Mouse (Mus musculus): ENCODE measurements at regions not wholly inside any gene's neighbourhood (a gene's known extent, or its start where the extent isn't known, plus 50 kb on each side); places are given as distances from the start of the nearest gene placed in this dataset.

GRCm38 (mm10) chr1:193517968-193518367 is 147.9 kb upstream of the Camk1g start:
- Histone ChIP-seq H3K4me2 (replicated peaks) (no peak overlapping the region), H3K4me1 (replicated peaks) (peaks cover 15% of the 10 kb centered on the region), H3K9me3 (no peaks in the 10 kb centered on the region), H3K27ac (no peak overlapping the region), H3K9ac (no peak overlapping the region; the same call in 1 of the 2 replicates), H3K27me3 (replicated peaks) (no peaks in the 10 kb centered on the region), H3K4me3 (replicated peaks) (no peak overlapping the region), H3K36me3 (no peaks in the 10 kb centered on the region)
- no peak for ATAC-seq
- WGBS = 54% methylated on average over 4 of the region's 4 CpGs

GRCm38 (mm10) chr1:193517293-193517692 is 147.2 kb upstream of the Camk1g start:
- no peak overlapping the region for H3K9ac ChIP-seq
- ATAC-seq = no peak
- no peak overlapping the region for H3K4me2 ChIP-seq (replicated peaks)
- H3K4me3 ChIP-seq (replicated peaks) = no peak overlapping the region
- H3K27me3 ChIP-seq (replicated peaks) = no peaks in the 10 kb centered on the region
- 29% methylated on average over 2 of the region's 2 CpGs for WGBS
- no peaks in the 10 kb centered on the region for H3K36me3 ChIP-seq
- H3K27ac ChIP-seq = no peak overlapping the region
- peaks cover 17% of the 10 kb centered on the region for H3K4me1 ChIP-seq (replicated peaks)
- no peaks in the 10 kb centered on the region for H3K9me3 ChIP-seq

DNA sequence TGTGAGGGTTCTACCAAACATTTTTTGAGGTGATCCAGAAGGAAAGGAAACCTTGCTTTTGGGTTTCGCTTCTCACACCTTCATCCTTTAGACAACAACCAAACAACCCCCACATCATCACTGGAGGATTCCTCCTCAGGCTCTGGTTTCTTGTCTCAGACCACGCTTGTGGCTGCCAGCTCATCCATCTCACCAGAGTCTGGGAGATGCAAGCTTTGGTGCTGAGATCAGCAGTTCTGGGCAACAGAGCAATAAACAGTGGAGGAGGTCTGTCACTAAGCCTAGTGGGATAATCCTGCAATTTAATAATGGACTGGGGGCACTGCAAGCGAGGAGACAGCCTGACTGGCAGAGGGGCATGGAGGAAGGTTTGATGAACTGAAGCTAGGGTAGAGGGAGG is 146.3 kb upstream of the Camk1g start:
- WGBS = 52% methylated on average over 3 of the region's 3 CpGs
- Histone ChIP-seq H3K36me3 (no peaks in the 10 kb centered on the region), H3K9me3 (no peaks in the 10 kb centered on the region), H3K27ac (no peak overlapping the region), H3K9ac (no peak overlapping the region), H3K4me3 (replicated peaks) (no peak overlapping the region), H3K4me2 (replicated peaks) (no peak overlapping the region), H3K4me1 (replicated peaks) (peaks cover 16% of the 10 kb centered on the region), H3K27me3 (replicated peaks) (no peaks in the 10 kb centered on the region)
- ATAC-seq = no peak

DNA sequence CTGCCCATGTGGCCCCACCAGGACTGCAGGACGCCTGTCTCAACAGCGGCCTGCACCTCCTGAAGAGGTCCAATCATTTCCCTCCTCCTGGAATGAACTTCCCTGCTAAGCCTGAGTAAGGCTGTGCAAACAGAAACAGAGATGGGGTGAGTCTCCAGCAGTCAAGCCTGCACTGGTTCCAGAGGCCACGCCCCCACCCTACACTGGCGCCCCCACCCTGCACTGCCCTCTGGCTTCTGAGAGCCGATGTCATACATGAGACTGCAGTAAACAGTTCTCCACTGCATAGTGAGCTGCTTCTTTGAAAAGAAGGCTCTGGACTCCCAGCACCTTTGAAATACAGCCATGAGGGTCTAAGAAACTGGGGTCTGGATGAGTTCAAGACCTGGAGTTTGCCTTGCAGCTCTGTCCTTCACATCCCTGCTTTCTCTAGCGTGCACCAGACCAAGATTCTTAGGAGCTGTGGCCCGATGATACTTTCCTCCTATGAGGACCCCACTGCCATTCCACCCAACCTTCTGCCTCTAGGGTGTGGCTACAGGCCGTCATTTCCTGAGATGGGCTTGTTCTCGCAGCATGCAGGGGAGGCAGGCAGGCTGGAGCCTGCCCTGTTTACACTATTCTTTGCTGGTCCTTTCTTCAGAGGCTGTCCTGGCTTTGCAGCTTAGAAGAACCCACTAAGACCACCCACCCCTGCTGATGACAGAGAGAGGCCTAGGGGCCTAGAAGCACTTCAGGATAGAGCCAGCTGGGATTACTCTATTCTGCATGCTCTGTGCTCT is 144.0 kb upstream of the Camk1g start:
- Histone ChIP-seq H3K36me3 (no peaks in the 10 kb centered on the region), H3K4me1 (replicated peaks) (peaks cover 16% of the 10 kb centered on the region), H3K9me3 (no peaks in the 10 kb centered on the region), H3K9ac (no peak overlapping the region), H3K4me3 (replicated peaks) (no peak overlapping the region), H3K27me3 (replicated peaks) (no peaks in the 10 kb centered on the region), H3K27ac (peak overlapping the region; percentile 13; the same call in 1 of the 2 replicates), H3K4me2 (replicated peaks) (no peak overlapping the region)
- WGBS = 17% methylated on average over 9 of the region's 9 CpGs
- ATAC-seq = peak; percentile 74

DNA sequence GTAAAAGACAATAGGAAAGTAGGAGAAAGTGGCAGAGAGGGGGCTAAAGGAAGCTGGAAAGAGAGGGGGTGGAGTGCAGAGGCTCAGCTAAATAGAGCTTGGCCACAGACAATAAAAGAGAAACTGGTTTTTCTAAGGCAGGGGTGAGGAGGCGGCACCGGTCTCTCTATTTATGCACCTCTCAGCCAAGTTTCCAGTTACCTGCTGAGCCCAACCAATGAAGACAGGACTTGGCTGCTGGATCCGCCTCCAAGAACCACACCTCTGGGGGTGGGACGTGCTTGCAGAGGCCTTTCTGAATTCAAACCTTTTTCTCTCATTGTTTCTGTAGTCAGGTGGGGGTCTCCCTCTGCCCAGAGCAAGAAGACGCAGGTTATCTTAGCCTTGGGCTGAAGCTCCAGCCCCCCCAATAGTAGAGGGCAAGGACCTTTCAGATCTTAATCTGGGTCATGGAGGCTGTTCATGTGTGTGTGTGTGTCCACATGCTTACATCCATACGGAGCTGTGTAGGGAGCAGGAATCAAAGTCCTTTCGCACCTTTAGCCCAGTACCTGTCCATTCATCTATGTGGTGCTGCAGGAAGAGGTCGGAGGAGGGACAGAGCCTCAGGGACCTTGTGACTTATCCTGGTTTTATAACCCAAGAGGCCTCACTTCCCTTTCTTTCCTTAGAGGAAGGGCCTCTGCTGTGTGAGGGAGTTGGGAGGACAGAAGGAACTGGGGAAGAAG is 140.1 kb upstream of the Camk1g start:
- Histone ChIP-seq H3K4me3 (replicated peaks) (peak overlapping the region; percentile 22; the same call in 1 of the 2 replicates), H3K36me3 (no peaks in the 10 kb centered on the region), H3K27me3 (replicated peaks) (no peaks in the 10 kb centered on the region), H3K4me2 (replicated peaks) (peak overlapping the region; percentile 48), H3K4me1 (replicated peaks) (peaks cover 23% of the 10 kb centered on the region), H3K9me3 (no peaks in the 10 kb centered on the region), H3K27ac (peak overlapping the region; percentile 57), H3K9ac (no peak overlapping the region)
- 44% methylated on average over 8 of the region's 8 CpGs for WGBS
- peak; percentile 93 for ATAC-seq

GRCm38 (mm10) chr1:193508271-193508670 is 138.2 kb upstream of the Camk1g start:
- no peak for ATAC-seq
- Histone ChIP-seq H3K27ac (0 out of 2 replicates have a peak overlapping the region, but pooled peaks have one; percentile 9), H3K4me2 (replicated peaks) (peak overlapping the region; percentile 48; the same call in 1 of the 2 replicates), H3K9ac (no peak overlapping the region), H3K36me3 (no peaks in the 10 kb centered on the region), H3K27me3 (replicated peaks) (no peaks in the 10 kb centered on the region), H3K4me1 (replicated peaks) (peaks cover 10% of the 10 kb centered on the region; the same call in 1 of the 2 replicates), H3K4me3 (replicated peaks) (no peak overlapping the region), H3K9me3 (no peaks in the 10 kb centered on the region)

- no peaks in the 10 kb centered on the region for H3K9me3 ChIP-seq
- ATAC-seq = no peak
- WGBS = 69% methylated on average over 3 of the region's 3 CpGs
- no peak overlapping the region for H3K9ac ChIP-seq
- no peaks in the 10 kb centered on the region for H3K36me3 ChIP-seq
- H3K4me1 ChIP-seq (replicated peaks) = peaks cover 7% of the 10 kb centered on the region; the same call in 1 of the 2 replicates
- no peak overlapping the region for H3K4me2 ChIP-seq (replicated peaks)
- H3K4me3 ChIP-seq (replicated peaks) = no peak overlapping the region
- H3K27ac ChIP-seq = no peak overlapping the region
- no peaks in the 10 kb centered on the region for H3K27me3 ChIP-seq (replicated peaks)
These were observed 136.9 kb upstream of the Camk1g start for GRCm38 (mm10) chr1:193506991-193507390.

GRCm38 (mm10) chr1:193505381-193505780 is 135.3 kb upstream of the Camk1g start:
- Histone ChIP-seq H3K4me3 (replicated peaks) (no peak overlapping the region), H3K27ac (no peak overlapping the region), H3K36me3 (no peaks in the 10 kb centered on the region), H3K4me2 (replicated peaks) (no peak overlapping the region), H3K27me3 (replicated peaks) (no peaks in the 10 kb centered on the region), H3K9me3 (no peaks in the 10 kb centered on the region), H3K4me1 (replicated peaks) (peaks cover 7% of the 10 kb centered on the region; the same call in 1 of the 2 replicates), H3K9ac (no peak overlapping the region)
- ATAC-seq = no peak
- 36% methylated on average over 3 of the region's 3 CpGs for WGBS

GRCm38 (mm10) chr1:193504611-193505010 is 134.5 kb upstream of the Camk1g start:
- Histone ChIP-seq H3K9me3 (no peaks in the 10 kb centered on the region), H3K27ac (no peak overlapping the region), H3K4me2 (replicated peaks) (no peak overlapping the region), H3K27me3 (replicated peaks) (no peaks in the 10 kb centered on the region), H3K4me1 (replicated peaks) (peaks cover 7% of the 10 kb centered on the region; the same call in 1 of the 2 replicates), H3K4me3 (replicated peaks) (no peak overlapping the region), H3K9ac (no peak overlapping the region), H3K36me3 (no peaks in the 10 kb centered on the region)
- WGBS = 76% methylated on average over 3 of the region's 3 CpGs
- no peak for ATAC-seq

GRCm38 (mm10) chr1:193503624-193504325 is 133.7 kb upstream of the Camk1g start:
- Histone ChIP-seq H3K27me3 (replicated peaks) (no peaks in the 10 kb centered on the region), H3K27ac (no peak overlapping the region), H3K36me3 (no peaks in the 10 kb centered on the region), H3K4me2 (replicated peaks) (no peak overlapping the region), H3K4me3 (replicated peaks) (no peak overlapping the region), H3K4me1 (replicated peaks) (peaks cover 7% of the 10 kb centered on the region; the same call in 1 of the 2 replicates), H3K9ac (no peak overlapping the region), H3K9me3 (no peaks in the 10 kb centered on the region)
- ATAC-seq = peak; percentile 46; the same call in 1 of the 2 replicates
- 28% methylated on average over 3 of the region's 3 CpGs for WGBS

DNA sequence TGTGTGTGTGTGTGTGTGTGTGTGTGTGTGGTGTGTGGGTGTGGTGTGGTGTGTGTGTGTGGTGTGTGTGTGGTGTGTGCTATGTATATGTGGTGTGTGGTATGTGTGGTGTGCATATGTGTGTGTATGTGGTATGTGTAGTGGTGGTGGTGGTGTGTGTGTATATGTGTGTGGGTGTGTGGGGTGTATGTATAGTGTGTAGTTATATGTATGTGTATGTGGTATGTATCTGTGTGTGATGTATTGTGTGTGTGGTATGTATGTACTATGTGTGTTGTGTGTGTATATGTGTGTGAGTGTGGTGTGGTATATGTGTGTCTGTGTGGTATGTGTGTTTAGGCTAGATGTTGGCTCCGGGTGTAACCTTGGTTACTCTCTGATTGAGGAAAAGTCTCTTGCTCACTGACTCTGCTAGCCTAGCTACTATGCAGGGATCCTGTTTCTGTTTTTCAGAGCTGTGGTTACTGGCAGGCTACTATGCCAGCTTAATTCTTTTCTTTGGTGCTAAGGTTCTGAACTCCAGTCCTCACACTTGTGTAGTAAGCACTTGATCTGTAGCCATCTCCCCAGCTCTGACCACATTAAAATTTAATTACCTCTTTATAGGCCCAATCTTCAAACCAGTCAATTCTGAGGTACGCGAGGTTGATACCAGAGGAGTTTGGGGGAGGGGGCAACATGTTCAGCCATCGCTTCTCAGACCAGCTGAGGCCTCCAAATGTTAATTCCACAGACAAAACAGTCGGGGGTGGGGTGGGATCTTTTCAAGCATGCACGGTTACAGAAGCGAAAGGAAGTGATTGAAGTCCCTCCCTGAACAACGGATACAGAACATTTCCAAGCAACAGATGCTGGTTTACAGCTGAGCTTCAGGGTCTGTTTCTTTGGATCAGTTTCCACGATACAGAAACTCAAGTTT is 126.4 kb upstream of the Camk1g start:
- 54% methylated on average over 9 of the region's 9 CpGs for WGBS
- Histone ChIP-seq H3K4me3 (replicated peaks) (no peak overlapping the region), H3K9ac (no peak overlapping the region), H3K9me3 (no peaks in the 10 kb centered on the region), H3K36me3 (no peaks in the 10 kb centered on the region), H3K27ac (no peak overlapping the region), H3K4me2 (replicated peaks) (no peak overlapping the region), H3K27me3 (replicated peaks) (no peaks in the 10 kb centered on the region), H3K4me1 (replicated peaks) (no peaks in the 10 kb centered on the region)
- ATAC-seq = no peak
